Mouse (Mus musculus) embryonic facial prominence, embryonic 13.5 days (tissue): ENCODE measurements at regions not wholly inside any gene's neighbourhood (a gene's known extent, or its start where the extent isn't known, plus 50 kb on each side); places are given as distances from the start of the nearest gene placed in this dataset.

ENCODE experiments used
- ATAC-seq: fragments of 200-750 bp; cut with Nextera tagmentation; 2 replicates; pipeline ENCODE4 v1.8.0; 2017; ENCODE audit warnings: low read depth; ENCODE audit not compliant: insufficient number of reproducible peaks, insufficient read depth, low FRiP score, low TSS enrichment
- H3K27ac ChIP-seq: fragments of 300-500 bp; sonication (generic); 2 replicates; pipeline ENCODE4 v1.5.1; 2015; ENCODE audit warnings: moderate library complexity, mild to moderate bottlenecking, inconsistent platforms
- H3K27me3 ChIP-seq: fragments of 300-500 bp; sonication (generic); 2 replicates; pipeline ENCODE4 v1.6.1; 2015; ENCODE audit warnings: mild to moderate bottlenecking, inconsistent platforms
- H3K36me3 ChIP-seq: fragments of 300-500 bp; sonication (generic); 2 replicates; pipeline ENCODE4 v1.6.1; 2015; ENCODE audit warnings: mild to moderate bottlenecking, inconsistent platforms
- H3K4me1 ChIP-seq: fragments of 300-500 bp; sonication (generic); 2 replicates; pipeline ENCODE4 v1.6.1; 2015; ENCODE audit warnings: inconsistent platforms
- H3K4me2 ChIP-seq: fragments of 300-500 bp; sonication (generic); 2 replicates; pipeline ENCODE4 v1.6.1; 2015; ENCODE audit warnings: moderate library complexity, mild to moderate bottlenecking, inconsistent platforms
- H3K4me3 ChIP-seq: fragments of 300-500 bp; sonication (generic); 2 replicates; pipeline ENCODE4 v1.5.1; 2015; ENCODE audit warnings: mild to moderate bottlenecking, inconsistent platforms
- H3K9ac ChIP-seq: fragments of 300-500 bp; sonication (generic); 2 replicates; pipeline ENCODE4 v1.6.1; 2015; ENCODE audit warnings: mild to moderate bottlenecking, inconsistent platforms
- H3K9me3 ChIP-seq: fragments of 300-500 bp; sonication (generic); 2 replicates; pipeline ENCODE4 v1.6.1; 2016; ENCODE audit warnings: inconsistent platforms
- WGBS: fragments of 180-500 bp; shearing (Covaris S2); methylation state at CpG from one replicate; pipeline ENCODE4 v1.1.7; 2015; ENCODE audit warnings: mixed read lengths; 5-methylcytosine and 5-hydroxymethylcytosine counted together

DNA sequence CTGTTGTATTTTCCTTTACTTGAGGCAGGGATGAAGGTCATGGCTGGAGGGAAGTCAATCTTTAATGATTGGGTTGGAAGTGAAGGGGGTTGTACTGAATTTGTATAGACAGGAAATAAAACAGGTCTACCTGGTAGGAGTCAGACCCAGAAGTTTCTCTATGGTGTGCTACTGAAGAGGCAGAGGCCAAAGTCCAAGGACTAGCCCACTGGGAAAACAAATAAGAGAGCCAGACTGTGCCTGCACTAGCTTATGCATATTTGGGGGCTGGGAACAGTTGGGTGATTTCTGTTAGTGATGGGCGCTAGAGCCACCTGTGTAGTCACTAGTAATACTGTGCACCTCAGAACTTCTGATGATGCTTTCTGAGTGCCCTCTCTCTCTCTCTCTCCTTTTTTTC, 203.7 kb downstream of the Dusp6 start:
- no peaks in the 10 kb centered on the region; the same call in 1 of the 2 replicates for H3K27me3 ChIP-seq

DNA sequence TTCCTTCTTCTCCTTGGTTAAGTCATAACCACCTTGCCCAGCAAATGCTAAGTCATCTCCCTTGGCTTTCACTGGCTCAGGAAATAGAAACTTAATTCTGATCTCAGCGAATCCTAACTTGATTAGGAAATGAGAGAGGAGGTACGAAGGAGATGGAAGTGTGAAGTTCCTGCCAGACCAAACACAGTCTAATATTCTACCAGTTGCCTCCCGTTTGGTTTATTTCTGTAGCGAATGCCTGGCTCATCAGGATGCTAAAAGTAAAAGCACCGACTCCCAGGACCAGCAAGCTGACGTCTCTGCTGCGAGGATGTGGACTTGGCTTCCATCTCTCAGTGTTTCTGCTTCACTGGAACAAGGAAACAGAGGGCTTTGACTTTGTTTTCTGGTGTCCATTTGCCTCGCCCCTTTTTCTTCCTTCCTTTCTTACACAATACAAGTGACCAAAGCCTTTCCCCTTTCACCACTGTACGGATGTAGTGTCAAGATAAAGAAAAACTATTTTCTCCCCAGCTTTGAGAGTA, 204.3 kb downstream of the Dusp6 start:
- H3K27ac ChIP-seq, result no peak overlapping the region
- no peak for ATAC-seq
- WGBS, result 76% methylated on average over 9 of the region's 9 CpGs

More for the DNA sequence above, 203.7 kb downstream of the Dusp6 start:
- Histone ChIP-seq H3K4me3 (no peak overlapping the region), H3K9ac (no peak overlapping the region), H3K27ac (no peak overlapping the region), H3K4me2 (no peak overlapping the region), H3K9me3 (no peaks in the 10 kb centered on the region), H3K4me1 (peaks cover 2% of the 10 kb centered on the region), H3K36me3 (no peaks in the 10 kb centered on the region)
- 96% methylated on average over 1 of the region's 1 CpGs for WGBS
- ATAC-seq, result no peak

DNA sequence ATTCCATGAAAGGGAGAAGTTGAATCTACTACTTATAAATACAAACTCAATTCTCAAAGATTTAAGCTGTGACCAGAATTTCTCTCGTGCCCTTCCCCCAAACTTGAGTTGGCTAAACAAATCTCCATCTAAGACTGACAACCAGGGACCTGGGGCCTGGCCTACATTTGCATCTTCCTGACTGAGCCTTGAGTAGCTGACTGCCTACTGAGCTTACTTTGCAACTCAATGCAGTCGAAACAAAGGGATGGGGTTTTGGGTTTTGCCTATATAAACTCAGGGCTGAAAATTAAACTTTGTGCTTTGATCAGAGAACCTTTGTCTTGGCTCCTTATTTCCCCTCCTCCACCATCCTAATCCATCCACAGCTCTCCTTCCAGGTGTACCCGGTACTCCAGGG, 205.9 kb downstream of the Dusp6 start:
- Histone ChIP-seq H3K4me2 (no peak overlapping the region), H3K36me3 (no peaks in the 10 kb centered on the region), H3K27ac (no peak overlapping the region), H3K27me3 (no peaks in the 10 kb centered on the region), H3K4me1 (peaks cover 7% of the 10 kb centered on the region), H3K9me3 (no peaks in the 10 kb centered on the region), H3K4me3 (no peak overlapping the region), H3K9ac (no peak overlapping the region)
- no peak for ATAC-seq
- WGBS, result 21% methylated on average over 3 of the region's 3 CpGs

More for the DNA sequence above, 204.3 kb downstream of the Dusp6 start:
- Histone ChIP-seq H3K4me2 (no peak overlapping the region), H3K4me1 (peaks cover 4% of the 10 kb centered on the region), H3K9me3 (no peaks in the 10 kb centered on the region), H3K27me3 (no peaks in the 10 kb centered on the region; the same call in 1 of the 2 replicates), H3K9ac (no peak overlapping the region), H3K4me3 (no peak overlapping the region), H3K36me3 (no peaks in the 10 kb centered on the region)

DNA sequence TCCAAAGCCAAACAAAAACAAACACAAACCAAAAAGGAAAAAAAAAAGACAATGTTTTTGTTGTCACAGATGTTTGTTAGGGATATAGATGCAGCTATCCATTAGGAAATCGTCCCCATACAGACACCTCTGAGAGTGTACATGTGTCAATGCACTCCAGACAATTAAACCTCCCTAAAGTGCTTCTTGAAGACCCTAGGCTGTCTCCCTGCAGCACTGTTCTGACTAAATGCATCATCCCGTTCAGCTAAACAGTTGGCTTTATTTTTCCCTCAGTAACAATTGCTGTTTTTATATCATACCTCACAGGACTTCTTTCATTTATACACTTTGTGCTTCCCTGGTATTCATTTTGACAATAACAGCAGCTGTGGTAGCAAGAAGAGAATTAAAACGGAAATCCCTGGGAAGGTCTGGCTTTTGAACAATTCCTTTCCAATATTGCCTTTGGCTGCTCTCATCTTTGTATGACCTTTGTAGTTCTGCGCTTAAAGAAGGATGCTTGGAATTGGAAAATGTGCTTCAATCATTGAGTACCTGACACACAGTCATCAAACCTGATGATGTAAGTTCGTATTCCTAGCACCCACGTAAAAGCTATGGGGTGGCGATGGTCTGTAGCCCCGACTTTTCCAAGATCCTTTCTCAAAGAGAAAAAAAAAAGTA, 208.9 kb downstream of the Dusp6 start:
- no peak overlapping the region for H3K4me2 ChIP-seq
- no peaks in the 10 kb centered on the region for H3K9me3 ChIP-seq
- H3K4me1 ChIP-seq, result peaks cover 7% of the 10 kb centered on the region
- ATAC-seq, result no peak
- H3K27ac ChIP-seq, result 0 out of 2 replicates have a peak overlapping the region, but pooled peaks have one; percentile 3
- H3K4me3 ChIP-seq, result no peak overlapping the region
- H3K9ac ChIP-seq, result no peak overlapping the region
- 53% methylated on average over 8 of the region's 8 CpGs for WGBS
- H3K27me3 ChIP-seq, result no peaks in the 10 kb centered on the region
- no peaks in the 10 kb centered on the region for H3K36me3 ChIP-seq

DNA sequence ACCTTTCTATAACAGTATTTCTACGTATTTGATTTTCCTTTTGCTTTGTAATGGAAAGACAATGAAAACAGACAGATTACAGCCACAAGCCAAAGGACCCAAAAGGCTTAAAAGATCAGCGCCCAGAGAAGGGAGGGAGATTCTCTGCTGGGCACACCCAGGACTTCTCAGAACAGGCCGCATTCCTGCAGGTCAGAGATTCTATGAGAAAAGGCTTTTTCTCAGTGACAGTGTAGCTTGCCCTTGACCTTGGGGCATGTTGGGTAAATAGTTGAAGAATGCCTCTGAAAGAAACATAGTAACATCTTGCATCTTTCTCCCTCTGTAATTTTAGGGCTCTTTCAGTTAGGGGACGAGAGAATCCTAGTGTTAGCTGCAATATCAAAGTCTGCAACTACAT, 209.8 kb downstream of the Dusp6 start:
- ATAC-seq, result no peak
- WGBS, result 37% methylated on average over 4 of the region's 4 CpGs
- no peak overlapping the region for H3K27ac ChIP-seq

DNA sequence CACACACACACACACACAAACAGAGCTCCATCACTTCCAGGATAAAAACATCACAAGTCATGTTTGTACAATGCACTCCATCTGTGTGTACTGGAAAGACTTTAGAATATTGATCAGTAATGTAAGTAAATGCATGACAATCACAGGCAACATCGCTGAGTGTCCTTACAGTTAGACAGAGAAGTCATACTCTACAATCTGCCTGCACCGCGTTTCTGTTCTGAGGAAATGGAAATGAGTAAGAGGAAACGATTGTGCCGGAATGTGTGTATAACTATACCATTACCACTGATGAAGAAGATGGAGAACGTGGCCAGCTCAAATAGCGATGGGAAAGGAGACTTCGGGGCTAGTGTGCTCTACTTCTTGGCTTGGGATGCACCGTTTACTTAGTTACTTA, 210.7 kb downstream of the Dusp6 start:
- WGBS, result 88% methylated on average over 9 of the region's 9 CpGs
- no peak for ATAC-seq
- no peaks in the 10 kb centered on the region for H3K27me3 ChIP-seq
- no peaks in the 10 kb centered on the region for H3K36me3 ChIP-seq
- no peak overlapping the region for H3K4me3 ChIP-seq
- no peaks in the 10 kb centered on the region for H3K9me3 ChIP-seq
- H3K27ac ChIP-seq, result no peak overlapping the region
- H3K9ac ChIP-seq, result no peak overlapping the region
- H3K4me1 ChIP-seq, result peaks cover 7% of the 10 kb centered on the region
- H3K4me2 ChIP-seq, result no peak overlapping the region

More for the DNA sequence above, 209.8 kb downstream of the Dusp6 start:
- no peak overlapping the region for H3K4me3 ChIP-seq
- H3K9me3 ChIP-seq, result no peaks in the 10 kb centered on the region
- no peaks in the 10 kb centered on the region for H3K36me3 ChIP-seq
- peaks cover 7% of the 10 kb centered on the region for H3K4me1 ChIP-seq
- no peak overlapping the region for H3K4me2 ChIP-seq
- no peak overlapping the region for H3K9ac ChIP-seq
- no peaks in the 10 kb centered on the region for H3K27me3 ChIP-seq

DNA sequence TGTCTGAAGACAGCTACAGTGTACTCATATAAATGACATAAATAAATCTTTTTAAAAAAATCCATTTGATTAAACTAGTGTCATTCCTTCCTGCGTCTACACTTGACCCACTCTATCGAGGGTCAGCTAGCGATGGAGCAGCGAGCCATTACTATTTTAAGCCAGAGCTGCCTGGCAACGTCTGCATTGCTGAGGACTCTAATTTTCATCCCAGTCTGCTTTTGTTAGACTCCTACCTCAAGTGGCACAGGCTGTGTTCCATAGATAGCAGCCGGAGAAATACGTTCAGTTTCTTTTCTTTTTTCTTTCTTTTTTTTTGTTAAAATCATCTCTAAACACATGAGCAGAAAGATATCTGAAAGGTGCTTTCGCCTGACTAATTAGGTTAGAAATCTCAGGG, 211.5 kb downstream of the Dusp6 start:
- Histone ChIP-seq H3K9me3 (no peaks in the 10 kb centered on the region), H3K4me2 (no peak overlapping the region), H3K36me3 (no peaks in the 10 kb centered on the region), H3K27me3 (no peaks in the 10 kb centered on the region), H3K27ac (no peak overlapping the region), H3K9ac (no peak overlapping the region), H3K4me1 (peaks cover 7% of the 10 kb centered on the region), H3K4me3 (no peak overlapping the region)
- ATAC-seq, result no peak
- 86% methylated on average over 8 of the region's 8 CpGs for WGBS

DNA sequence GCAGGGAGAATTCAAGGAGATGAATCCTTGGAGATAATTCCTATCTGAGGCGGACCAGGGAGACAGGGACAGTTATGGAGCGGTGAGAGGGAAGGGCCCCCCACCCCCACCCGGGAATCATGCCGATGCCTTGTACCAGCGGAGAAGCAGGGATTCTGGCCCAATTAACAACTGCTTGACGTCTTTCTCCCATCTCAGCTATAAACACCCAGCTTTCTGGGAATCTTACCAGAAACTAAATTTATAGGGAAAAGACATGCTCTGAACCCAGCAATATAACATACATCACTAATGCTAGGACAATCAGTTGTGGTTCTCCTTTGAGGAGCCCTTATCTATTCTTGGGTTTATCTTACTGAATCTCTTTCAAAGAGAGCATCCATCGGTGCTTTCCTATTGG, 213.2 kb downstream of the Dusp6 start:
- H3K36me3 ChIP-seq, result no peaks in the 10 kb centered on the region
- H3K4me3 ChIP-seq, result no peak overlapping the region
- ATAC-seq, result no peak
- no peak overlapping the region for H3K4me2 ChIP-seq
- peaks cover 7% of the 10 kb centered on the region for H3K4me1 ChIP-seq
- H3K9me3 ChIP-seq, result no peaks in the 10 kb centered on the region
- H3K9ac ChIP-seq, result no peak overlapping the region
- no peak overlapping the region for H3K27ac ChIP-seq
- WGBS, result 84% methylated on average over 7 of the region's 7 CpGs
- no peaks in the 10 kb centered on the region for H3K27me3 ChIP-seq

DNA sequence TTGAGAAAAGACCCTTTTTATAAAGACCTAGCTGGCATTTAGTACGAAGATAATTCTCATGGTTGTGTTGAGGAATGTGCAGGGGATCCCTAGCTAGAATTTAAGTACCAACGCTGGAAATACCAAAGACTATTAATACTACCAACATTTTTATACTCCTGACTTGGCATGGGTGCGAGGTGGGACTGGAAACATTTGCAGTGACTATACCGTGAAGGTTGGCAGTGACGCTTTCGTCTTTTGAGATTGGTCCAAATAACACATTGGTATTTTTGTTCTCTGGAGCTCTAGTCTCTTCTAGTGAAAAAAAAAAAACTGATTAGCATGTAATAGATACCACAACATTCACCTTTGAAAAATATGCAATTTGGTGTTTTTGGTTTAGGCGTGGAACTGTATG, 213.7 kb downstream of the Dusp6 start:
- WGBS, result 80% methylated on average over 7 of the region's 7 CpGs
- Histone ChIP-seq H3K9ac (no peak overlapping the region), H3K4me3 (no peak overlapping the region), H3K4me2 (no peak overlapping the region), H3K36me3 (no peaks in the 10 kb centered on the region), H3K9me3 (no peaks in the 10 kb centered on the region), H3K27ac (no peak overlapping the region), H3K4me1 (peaks cover 4% of the 10 kb centered on the region), H3K27me3 (no peaks in the 10 kb centered on the region)
- ATAC-seq, result no peak

DNA sequence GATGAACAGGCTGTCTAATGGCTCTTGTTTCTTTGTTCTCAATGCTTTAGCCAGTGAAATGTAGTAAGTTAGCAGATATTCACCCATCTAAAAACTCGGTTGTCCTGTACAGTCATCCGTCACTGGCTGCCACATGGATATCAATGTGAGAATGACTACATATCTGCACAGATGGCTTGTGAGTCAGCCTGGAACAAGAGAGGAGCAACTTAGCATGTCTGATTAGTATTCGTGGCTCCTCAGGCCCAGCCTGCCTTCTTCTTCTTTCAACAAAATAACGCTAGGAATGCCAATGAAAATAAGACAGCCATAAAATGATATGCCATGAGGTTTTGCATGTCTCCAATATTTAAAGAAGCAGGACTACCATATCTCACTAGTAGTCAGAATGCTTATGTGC, 217.5 kb downstream of the Dusp6 start:
- Histone ChIP-seq H3K4me3 (no peak overlapping the region), H3K27ac (no peak overlapping the region)
- 75% methylated on average over 4 of the region's 4 CpGs for WGBS

DNA sequence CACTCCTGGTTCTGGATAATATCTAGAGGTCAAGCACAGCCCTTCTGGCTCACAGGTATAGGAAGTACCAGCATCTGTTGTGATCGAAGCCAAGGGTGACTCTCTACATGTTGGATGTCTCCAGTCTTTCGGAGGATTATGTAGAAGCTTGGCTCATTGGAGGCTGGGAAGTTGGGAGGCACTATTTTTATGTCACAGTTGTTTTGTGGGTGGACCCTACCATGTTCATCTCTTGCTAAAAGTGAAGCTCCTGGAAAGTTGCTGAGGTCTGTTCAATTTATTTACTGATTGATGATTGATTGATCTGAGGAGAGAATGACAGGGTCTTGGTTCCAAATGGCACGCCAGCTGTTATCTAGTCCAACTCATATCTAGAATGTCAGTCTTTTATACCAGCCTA, 219.0 kb downstream of the Dusp6 start:
- H3K4me1 ChIP-seq, result no peaks in the 10 kb centered on the region
- no peaks in the 10 kb centered on the region for H3K9me3 ChIP-seq
- no peak overlapping the region for H3K9ac ChIP-seq
- no peak overlapping the region for H3K4me2 ChIP-seq
- 93% methylated on average over 3 of the region's 3 CpGs for WGBS
- no peak overlapping the region for H3K4me3 ChIP-seq
- H3K36me3 ChIP-seq, result no peaks in the 10 kb centered on the region
- H3K27ac ChIP-seq, result no peak overlapping the region
- no peak for ATAC-seq
- H3K27me3 ChIP-seq, result no peaks in the 10 kb centered on the region

More for the DNA sequence above, 217.5 kb downstream of the Dusp6 start:
- no peak overlapping the region for H3K9ac ChIP-seq
- H3K36me3 ChIP-seq, result no peaks in the 10 kb centered on the region
- H3K4me2 ChIP-seq, result no peak overlapping the region
- H3K27me3 ChIP-seq, result no peaks in the 10 kb centered on the region
- no peak for ATAC-seq
- H3K4me1 ChIP-seq, result no peaks in the 10 kb centered on the region
- no peaks in the 10 kb centered on the region for H3K9me3 ChIP-seq

DNA sequence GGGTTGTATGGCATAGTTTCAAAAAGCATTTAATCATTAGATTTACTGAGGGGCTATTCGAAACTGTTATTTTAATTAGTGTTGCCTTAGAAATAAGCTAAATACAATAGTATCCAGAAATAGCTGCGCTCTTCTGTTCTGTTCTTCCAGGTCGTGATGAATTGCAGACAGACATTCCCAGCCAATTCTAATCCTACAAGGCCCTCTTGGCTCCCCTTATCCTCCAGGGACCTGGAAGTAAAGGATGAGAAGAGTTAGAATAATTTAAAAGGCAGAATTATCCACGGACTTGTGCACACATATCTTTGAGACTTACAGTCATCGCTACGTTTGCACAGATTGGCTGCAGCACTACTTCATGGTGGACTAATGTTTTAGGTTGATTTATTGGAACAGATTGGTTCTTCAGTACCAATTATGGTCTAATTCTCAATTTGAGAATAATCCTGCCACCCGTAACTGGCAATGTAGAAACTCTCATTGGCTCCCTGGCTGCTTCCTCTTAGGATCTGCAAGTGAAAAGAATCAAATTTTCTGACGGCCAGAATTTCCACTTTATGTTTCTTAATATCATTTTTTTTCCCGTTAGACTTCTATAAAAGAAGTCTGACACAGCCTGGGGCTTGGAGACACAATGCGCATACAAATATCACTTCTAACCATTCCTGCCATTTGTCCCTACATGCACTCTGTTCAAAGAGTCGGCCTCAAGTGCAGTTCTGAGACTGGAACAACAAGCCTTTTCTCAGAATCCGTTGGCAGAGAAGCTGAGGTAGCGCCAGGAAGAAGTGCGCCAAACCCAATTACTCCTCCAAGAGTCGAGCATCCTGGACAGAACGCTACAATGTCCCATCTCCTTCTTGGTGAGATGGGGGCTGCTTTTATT, 225.4 kb downstream of the Dusp6 start:
- ATAC-seq, result no peak
- Histone ChIP-seq H3K36me3 (no peaks in the 10 kb centered on the region), H3K4me3 (no peak overlapping the region), H3K27me3 (no peaks in the 10 kb centered on the region), H3K4me2 (no peak overlapping the region), H3K9ac (no peak overlapping the region), H3K27ac (no peak overlapping the region), H3K9me3 (no peaks in the 10 kb centered on the region; the same call in 1 of the 2 replicates), H3K4me1 (no peaks in the 10 kb centered on the region)
- 75% methylated on average over 16 of the region's 16 CpGs for WGBS
